Mouse (Mus musculus): ENCODE measurements at regions not wholly inside any gene's neighbourhood (a gene's known extent, or its start where the extent isn't known, plus 50 kb on each side); places are given as distances from the start of the nearest gene placed in this dataset.

GRCm38 (mm10) chr6:52368734-52369412, 55.6 kb downstream of the Evx1 start:
- peak; percentile 73 for DNase-seq

DNA sequence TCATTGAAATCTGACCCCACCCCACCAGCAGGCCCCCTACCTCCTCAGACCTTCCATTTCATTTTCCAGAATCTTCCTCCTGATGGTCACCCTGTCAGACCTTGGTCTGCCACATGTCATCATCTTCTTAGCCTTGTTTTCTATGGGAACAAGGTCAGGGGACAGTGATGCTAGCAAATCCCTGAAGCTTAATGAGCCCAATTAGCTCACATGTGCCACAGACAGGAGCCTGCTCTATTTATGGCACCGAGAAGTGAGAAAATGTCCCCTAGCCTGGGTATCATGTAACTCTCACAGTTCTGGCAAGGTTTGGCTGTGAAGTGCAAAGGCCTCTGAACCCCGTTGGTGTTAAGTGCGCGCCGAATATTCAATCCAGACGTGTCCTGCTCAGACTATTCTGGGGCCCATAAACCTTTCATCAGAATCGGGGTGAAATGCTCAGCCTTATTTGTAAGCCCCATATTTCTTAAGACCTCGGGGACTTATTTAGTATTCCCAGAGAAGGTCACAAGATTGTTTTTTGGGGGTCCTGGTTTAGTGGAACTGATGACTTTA, 57.6 kb downstream of the Evx1 start:
- peak; percentile 79 for DNase-seq

DNA sequence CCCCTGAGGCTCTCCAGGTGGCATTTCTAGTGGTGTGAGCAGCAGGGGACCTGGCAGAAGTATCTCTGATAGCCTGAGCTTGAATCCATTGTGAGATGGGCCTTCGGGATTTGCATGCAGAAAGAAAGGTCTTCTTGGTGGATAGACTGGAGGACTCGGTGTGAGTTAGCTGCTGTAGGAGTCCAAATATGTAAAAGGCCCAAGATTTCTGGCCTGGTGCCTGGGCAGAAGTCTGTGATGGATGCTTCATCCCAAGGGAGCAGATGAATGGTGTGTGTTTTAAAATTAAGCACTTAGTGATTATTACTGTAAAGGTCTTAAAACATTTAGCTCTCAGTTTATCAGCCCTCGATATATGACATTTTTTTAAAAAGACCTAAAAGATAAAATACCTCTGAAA, 65.8 kb downstream of the Evx1 start:
- DNase-seq, result no peak

DNA sequence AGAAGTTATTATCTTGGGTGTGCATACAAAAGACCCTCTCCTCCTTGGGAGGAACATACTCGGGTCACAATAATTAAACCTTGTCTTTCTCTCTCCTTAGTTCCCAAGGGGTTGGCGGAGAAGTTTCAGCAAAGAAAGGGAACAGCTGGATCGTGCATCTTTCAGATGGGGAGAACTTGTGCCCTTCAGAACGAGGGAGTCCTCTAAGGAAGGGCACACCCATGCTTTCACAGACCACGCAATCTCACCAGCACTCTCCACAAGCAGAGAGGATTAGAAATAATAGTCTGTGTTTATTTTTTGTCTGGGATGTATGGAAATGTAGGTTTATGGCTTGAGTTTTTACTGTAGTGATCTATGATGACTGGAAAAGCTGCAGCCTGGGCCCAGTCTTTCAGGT, 66.3 kb downstream of the Evx1 start:
- DNase-seq, result no peak

GRCm38 (mm10) chr6:52385044-52385443, 71.7 kb downstream of the Evx1 start:
- DNase-seq, result no peak

GRCm38 (mm10) chr6:52401404-52401803, 88.1 kb downstream of the Evx1 start:
- no peak for DNase-seq

GRCm38 (mm10) chr6:52409991-52410390, 96.7 kb downstream of the Evx1 start:
- DNase-seq, result no peak

GRCm38 (mm10) chr6:52410711-52411110, 97.4 kb downstream of the Evx1 start:
- no peak for DNase-seq

DNA sequence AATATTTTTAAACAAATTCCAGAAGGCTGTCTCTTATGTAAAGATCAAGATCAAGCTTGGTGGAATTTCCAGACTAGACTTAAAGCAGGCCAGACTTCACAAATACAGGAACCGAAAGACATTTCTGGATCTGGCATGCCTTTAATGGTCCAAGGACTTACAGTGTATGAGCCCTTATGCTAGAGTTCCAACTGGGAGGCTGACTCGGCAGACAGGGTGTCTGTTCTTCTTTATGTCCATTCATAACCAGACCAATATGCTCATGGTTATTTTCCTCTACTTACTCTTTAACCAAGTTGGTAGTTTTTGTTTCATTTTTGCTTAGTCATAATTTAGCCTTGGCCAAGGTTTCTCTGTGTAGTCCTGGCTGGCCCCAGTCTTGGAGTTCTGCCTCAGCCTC, 98.0 kb downstream of the Evx1 start:
- DNase-seq, result no peak

DNA sequence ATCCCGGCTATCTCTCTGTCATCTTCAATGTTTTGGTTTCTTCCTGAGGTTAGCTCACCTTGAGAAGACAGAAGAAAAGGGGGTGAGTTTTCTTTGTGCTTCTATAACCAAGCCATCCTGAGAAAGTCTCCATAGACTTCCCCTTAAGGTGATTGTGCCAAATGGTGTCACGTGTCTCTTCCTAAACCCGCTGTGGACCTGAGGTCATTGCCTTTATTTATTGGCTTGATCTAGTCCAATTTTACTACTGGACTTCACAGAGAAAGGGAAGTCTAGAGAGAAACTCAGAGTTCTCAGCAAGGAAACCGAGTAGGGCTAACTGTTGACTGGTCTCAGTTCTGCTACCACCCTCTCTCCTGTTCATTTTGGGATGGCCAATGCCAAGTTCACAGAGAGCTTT, 100.3 kb downstream of the Evx1 start:
- no peak for DNase-seq

GRCm38 (mm10) chr6:52415341-52415946, 102.1 kb downstream of the Evx1 start:
- DNase-seq, result no peak

DNA sequence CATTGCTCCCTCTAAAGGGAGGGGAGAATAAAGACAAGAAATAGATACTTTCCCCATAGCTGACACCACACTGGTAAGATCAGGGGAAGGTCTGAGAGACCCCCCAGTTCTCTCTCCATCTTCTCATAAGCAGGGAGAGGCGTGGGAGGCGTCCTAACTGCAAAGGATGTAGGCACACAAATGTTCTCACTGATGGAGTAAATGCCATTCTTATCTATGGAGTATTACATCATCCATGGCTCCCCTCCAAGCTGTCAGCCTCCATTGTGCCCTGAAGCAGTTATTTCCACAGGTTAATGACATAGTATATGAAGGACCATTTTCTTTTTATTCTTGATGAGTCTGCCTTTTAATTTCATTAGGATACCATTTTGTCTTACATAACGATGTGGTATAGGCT, 103.2 kb downstream of the Evx1 start:
- peak; percentile 21 for DNase-seq

DNA sequence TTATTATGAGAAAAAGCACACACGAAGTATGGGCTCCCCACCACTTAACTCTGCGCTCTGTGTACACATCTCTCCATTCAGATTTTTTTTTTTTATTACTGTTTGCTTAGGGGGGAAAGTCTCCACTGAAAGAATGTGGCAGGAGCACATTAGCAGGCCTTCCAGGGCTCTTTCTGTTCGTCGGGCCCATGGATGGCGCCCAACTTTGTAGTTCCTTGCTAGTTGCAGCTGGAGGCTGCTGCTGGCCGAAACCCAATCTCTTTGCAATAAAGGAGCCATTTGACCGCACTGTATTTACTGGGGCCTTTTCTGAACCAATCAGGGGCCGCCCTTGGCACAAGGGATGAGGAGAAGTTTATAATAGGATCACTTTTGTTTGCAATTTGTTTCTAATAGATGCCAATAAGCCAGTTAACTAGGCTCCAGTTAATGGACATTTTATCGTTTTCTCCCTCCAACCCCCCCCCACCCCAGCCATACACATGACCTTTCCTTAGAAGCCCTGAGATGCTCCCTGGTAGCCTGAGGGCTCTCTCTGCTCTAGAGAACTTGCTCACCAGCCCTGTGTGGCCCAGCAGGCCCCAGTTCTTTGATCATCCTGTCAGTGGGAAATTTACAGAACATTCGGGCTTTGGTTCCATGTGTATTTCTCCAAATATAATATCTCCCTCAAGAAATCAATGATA, 104.3 kb downstream of the Evx1 start:
- no peak for DNase-seq

DNA sequence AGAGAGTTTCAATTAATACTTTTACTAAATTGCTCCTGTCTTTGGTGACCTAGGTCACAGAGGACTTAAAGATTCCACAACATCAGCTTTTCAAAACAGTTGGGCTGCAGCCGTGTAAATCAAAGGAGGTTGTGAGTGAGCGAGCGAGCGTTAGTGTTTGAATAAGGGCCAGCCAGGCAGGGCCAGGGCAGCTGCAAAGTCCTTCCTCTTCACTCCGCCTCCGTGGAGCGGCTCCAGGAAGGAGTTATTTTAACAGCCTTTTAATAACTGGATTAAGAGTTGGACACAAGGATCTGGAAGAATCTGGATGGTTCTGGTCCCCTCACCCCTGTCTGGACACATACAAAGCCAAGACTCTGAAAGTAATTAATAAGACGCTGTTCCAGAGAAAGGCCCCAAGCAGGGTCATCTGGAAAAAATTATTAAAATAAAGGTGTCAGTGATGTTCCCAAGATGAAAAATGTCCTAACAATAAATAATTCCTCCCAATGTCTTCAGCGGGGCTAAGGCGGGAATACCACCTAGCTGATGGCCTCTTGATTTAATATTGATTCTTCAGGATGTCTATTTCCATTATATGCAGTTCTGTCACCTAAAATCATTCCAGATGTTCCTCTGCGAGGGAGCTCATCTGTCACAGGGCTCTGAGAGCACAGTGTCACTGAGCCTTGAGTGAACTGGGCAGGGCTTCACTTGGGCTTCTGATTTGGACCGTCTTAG, 105.3 kb downstream of the Evx1 start:
- no peak for DNase-seq

GRCm38 (mm10) chr6:52420276-52420970, 107.1 kb downstream of the Evx1 start:
- DNase-seq, result no peak

DNA sequence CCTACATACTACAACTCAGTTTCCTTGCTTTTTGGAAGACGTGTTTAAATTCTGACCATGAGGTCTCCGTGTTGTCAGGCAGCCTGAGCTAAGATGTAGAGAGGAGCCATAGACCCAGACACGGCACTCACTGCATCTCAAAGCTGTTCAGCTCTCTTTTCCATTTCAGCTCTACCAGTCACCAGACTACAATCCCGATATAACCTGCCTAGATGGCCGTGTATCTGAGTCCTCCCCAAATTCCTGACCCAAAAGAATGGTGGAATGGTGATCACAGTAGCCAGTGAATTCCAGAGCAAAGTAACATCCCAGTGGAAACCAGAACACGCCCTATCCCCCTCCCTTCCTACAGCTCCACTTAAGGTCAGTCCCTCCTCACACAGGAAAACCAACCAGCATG, 108.5 kb downstream of the Evx1 start:
- no peak for DNase-seq

DNA sequence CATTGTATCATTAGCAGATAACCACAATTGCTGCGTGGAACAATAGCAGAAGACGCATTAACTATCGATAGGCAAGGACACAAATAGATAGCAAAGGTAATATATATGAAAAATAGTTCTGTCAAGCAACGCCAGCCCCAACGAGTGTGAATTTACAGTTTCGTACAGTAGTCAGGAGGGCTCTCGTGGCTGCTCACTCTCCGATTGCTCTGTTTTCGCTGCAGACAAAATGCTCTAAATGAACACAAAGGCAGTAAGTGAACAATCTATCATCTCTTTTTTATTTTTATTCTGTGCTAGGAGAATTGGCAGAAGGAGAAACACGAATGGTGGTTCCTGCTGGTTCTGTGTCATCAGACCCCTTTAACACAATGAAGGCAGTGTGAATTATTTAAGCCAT, 109.4 kb downstream of the Evx1 start:
- no peak for DNase-seq

DNA sequence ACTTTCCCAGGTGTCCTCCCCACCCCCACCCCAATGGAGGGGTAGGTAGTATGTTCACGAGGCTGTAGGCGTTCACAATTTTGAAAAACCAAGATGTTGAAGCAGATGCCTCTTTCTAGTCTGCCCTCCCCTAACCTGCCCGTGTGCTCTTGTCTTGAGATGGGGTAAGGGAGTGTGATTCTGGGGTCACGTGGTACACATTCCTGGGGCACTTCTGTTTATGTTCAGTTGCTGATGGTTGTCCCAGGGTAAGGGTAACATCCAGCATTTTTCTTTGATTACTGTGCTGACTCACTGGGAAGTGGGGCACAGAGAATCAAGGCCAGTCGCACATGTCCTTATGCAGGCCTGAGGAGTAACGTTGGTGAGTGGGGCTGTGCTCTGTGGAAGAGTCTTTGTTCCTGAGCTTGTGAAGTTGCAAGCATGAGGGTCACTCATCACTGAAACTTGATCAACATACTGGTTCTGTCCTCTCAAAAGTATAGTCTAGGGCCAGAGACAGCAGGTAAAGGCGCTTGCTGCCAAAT, 110.3 kb downstream of the Evx1 start:
- no peak for DNase-seq

DNA sequence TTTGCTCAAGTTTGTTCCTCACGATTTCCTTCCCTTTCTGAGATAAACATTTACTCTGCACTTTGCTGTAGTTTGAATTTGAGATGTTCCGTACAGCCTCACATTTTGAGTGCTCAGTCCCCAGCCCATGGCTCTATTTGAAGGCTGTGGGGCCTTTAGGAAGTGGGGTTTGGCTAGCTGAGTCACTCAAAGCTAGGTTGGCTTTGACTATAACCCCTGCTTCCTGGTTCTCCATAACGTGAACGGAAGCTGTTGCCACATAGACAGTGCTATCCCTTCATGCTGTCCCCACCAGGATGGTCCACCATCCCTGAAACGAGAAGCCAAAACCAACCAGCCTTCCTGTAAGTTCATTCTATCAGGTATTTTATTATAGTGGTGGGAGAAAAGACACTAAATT, 111.1 kb downstream of the Evx1 start:
- no peak for DNase-seq

DNA sequence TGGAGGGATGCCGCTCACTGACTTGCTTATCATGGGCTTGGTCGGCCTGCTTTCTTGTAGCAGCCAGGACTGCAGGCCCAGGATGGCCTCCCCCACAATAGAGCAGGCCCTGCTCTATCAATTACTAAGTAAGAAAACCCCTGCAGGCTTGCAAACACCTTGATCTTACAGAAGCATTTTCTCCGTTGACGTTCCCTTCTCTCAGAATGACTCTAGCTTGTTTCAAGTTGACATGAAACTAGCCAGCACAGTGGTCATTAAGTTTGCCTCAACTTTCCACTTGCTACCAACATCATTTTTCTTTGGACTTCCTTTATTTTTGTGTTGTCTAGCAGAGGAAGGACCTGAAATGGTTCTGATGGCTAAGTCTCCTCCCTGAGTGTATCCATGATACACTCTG, 111.8 kb downstream of the Evx1 start:
- no peak for DNase-seq

- peak; percentile 53 for DNase-seq
Measured at GRCm38 (mm10) chr6:52428489-52429203, 115.3 kb downstream of the Evx1 start.

DNA sequence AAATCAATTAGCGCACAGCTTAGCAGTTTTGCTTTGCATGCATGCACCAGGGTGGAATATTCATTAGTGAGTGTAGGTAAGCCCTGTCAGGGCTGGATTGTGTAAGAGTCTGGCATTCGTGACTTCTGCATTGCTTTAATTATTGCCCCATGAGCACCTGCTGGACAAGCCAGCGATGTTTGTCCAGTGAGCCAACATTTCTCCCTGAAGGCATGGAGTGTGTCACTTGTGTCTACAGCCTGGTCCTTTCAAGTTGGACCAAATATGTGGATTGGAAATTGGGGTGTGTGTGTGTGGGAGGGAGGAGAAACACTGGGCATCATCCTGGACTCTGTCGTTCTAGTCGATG, 115.9 kb downstream of the Evx1 start:
- no peak for DNase-seq
